Mouse (Mus musculus): Measurements from ENCODE around the gene Sat1. TPM values are rescaled to one million over a fixed set of nuclear protein-coding genes. Genes with fewer than 3 reads are reported as not detected.
A peak's percentile ranks its signal among the peaks of the same experiment; 100 is the strongest.
"Not testable (repeated sequence)": the region's sequence is repeated elsewhere in the genome, so short reads cannot be mapped to it uniquely, and the experiment has no call there.

Gene Sat1
- polyA plus RNA-seq (2012; ENCODE audit: insufficient read depth, insufficient read length, missing spikeins): 665 and 747 TPM in 2 replicates

- no peak for TF ChIP-seq POLR2A (IDR thresholded peaks at IDR 0.05; ENCODE audit: borderline replicate concordance, low read depth, low read length)
- Histone ChIP-seq H3K27ac (ENCODE audit: insufficient read depth, low read depth, low read length) (peak within 1 kb of the TSS; percentile 90), H3K4me3 (ENCODE audit: insufficient read depth, low read length) (peak within 1 kb of the TSS; percentile 73), H3K4me1 (ENCODE audit: control insufficient read depth, insufficient read depth, low read length) (peaks cover 6% of the 10 kb centered on the region; the same call in 1 of the 2 replicates)
Measured at GRCm38 (mm10) chrX:155216271-155216670, at the start of gene Sat1. TSS of gene Sat1 (minus strand) at chrX:155216449.

GRCm38 (mm10) chrX:155262915-155263252 lies 46.6 kb upstream of the Sat1 start:
- Histone ChIP-seq H3K4me3 (ENCODE audit: insufficient read depth, low read length) (peak overlapping the region; percentile 100), H3K27ac (ENCODE audit: insufficient read depth, low read depth, low read length) (peak overlapping the region; percentile 83)

GRCm38 (mm10) chrX:155262235-155262914 lies 46.1 kb upstream of the Sat1 start, which contains the start of gene Acot9:
TSS of gene Acot9 (plus strand) at chrX:155262443.
- Histone ChIP-seq H3K27ac (ENCODE audit: insufficient read depth, low read depth, low read length) (peak within 1 kb of the TSS; percentile 83), H3K4me3 (ENCODE audit: insufficient read depth, low read length) (peak within 1 kb of the TSS; percentile 100), H3K4me1 (ENCODE audit: control insufficient read depth, insufficient read depth, low read length) (no peaks in the 10 kb centered on the region; the same call in 1 of the 2 replicates)
- TF ChIP-seq CTCF (IDR thresholded peaks at IDR 0.05; ENCODE audit: low read depth, low read length) (no peak), POLR2A (IDR thresholded peaks at IDR 0.05; ENCODE audit: borderline replicate concordance, low read depth, low read length) (peak; percentile 81; the same call in 1 of the 2 replicates)

More at GRCm38 (mm10) chrX:155262915-155263252, 46.6 kb upstream of the Sat1 start:
- no peaks in the 10 kb centered on the region; the same call in 1 of the 2 replicates for H3K4me1 ChIP-seq (ENCODE audit: control insufficient read depth, insufficient read depth, low read length)
- TF ChIP-seq CTCF (IDR thresholded peaks at IDR 0.05; ENCODE audit: low read depth, low read length): no peak
- TF ChIP-seq POLR2A (IDR thresholded peaks at IDR 0.05; ENCODE audit: borderline replicate concordance, low read depth, low read length): no peak

- TF ChIP-seq POLR2A (IDR thresholded peaks at IDR 0.05; ENCODE audit: borderline replicate concordance, low read depth, low read length): no peak
- TF ChIP-seq CTCF (IDR thresholded peaks at IDR 0.05; ENCODE audit: low read depth, low read length): no peak
- Histone ChIP-seq H3K4me1 (ENCODE audit: control insufficient read depth, insufficient read depth, low read length) (no peaks in the 10 kb centered on the region; the same call in 1 of the 2 replicates), H3K27ac (ENCODE audit: insufficient read depth, low read depth, low read length) (no peak overlapping the region), H3K4me3 (ENCODE audit: insufficient read depth, low read length) (no peak overlapping the region)
Measured at GRCm38 (mm10) chrX:155256856-155257255, 40.6 kb upstream of the Sat1 start.

GRCm38 (mm10) chrX:155218277-155218676 lies 2.0 kb upstream of the Sat1 start:
- Histone ChIP-seq H3K4me1 (ENCODE audit: control insufficient read depth, insufficient read depth, low read length) (peaks cover 4% of the 10 kb centered on the region; the same call in 1 of the 2 replicates), H3K27ac (ENCODE audit: insufficient read depth, low read depth, low read length) (peak overlapping the region; percentile 10; the same call in 1 of the 2 replicates), H3K4me3 (ENCODE audit: insufficient read depth, low read length) (no peak overlapping the region)
- no peak for TF ChIP-seq CTCF (IDR thresholded peaks at IDR 0.05; ENCODE audit: low read depth, low read length)
- TF ChIP-seq POLR2A (IDR thresholded peaks at IDR 0.05; ENCODE audit: borderline replicate concordance, low read depth, low read length): no peak

- no peak for TF ChIP-seq POLR2A (IDR thresholded peaks at IDR 0.05; ENCODE audit: borderline replicate concordance, low read depth, low read length)
- TF ChIP-seq CTCF (IDR thresholded peaks at IDR 0.05; ENCODE audit: low read depth, low read length): no peak
- H3K4me1 ChIP-seq (ENCODE audit: control insufficient read depth, insufficient read depth, low read length): peaks cover 6% of the 10 kb centered on the region; the same call in 1 of the 2 replicates
- H3K27ac ChIP-seq (ENCODE audit: insufficient read depth, low read depth, low read length): peak overlapping the region; percentile 90
- H3K4me3 ChIP-seq (ENCODE audit: insufficient read depth, low read length): peak overlapping the region; percentile 73
Measured at GRCm38 (mm10) chrX:155215501-155216248, 574 bp downstream of the Sat1 start.

GRCm38 (mm10) chrX:155214291-155215136 lies 1.7 kb downstream of the Sat1 start:
- peak overlapping the region; percentile 90 for H3K27ac ChIP-seq (ENCODE audit: insufficient read depth, low read depth, low read length)
- no peak for TF ChIP-seq CTCF (IDR thresholded peaks at IDR 0.05; ENCODE audit: low read depth, low read length)
- TF ChIP-seq POLR2A (IDR thresholded peaks at IDR 0.05; ENCODE audit: borderline replicate concordance, low read depth, low read length): no peak
- H3K4me1 ChIP-seq (ENCODE audit: control insufficient read depth, insufficient read depth, low read length): peaks cover 6% of the 10 kb centered on the region
- H3K4me3 ChIP-seq (ENCODE audit: insufficient read depth, low read length): peak overlapping the region; percentile 56

GRCm38 (mm10) chrX:155208671-155209070 lies 7.6 kb downstream of the Sat1 start:
- no peak overlapping the region for H3K27ac ChIP-seq (ENCODE audit: insufficient read depth, low read depth, low read length)
- H3K4me1 ChIP-seq (ENCODE audit: control insufficient read depth, insufficient read depth, low read length): peaks cover 4% of the 10 kb centered on the region
- no peak for TF ChIP-seq POLR2A (IDR thresholded peaks at IDR 0.05; ENCODE audit: borderline replicate concordance, low read depth, low read length)
- no peak for TF ChIP-seq CTCF (IDR thresholded peaks at IDR 0.05; ENCODE audit: low read depth, low read length)
- H3K4me3 ChIP-seq (ENCODE audit: insufficient read depth, low read length): no peak overlapping the region

GRCm38 (mm10) chrX:155205436-155205835 lies 10.8 kb downstream of the Sat1 start:
- H3K4me1 ChIP-seq (ENCODE audit: control insufficient read depth, insufficient read depth, low read length): peaks cover 10% of the 10 kb centered on the region
- H3K4me3 ChIP-seq (ENCODE audit: insufficient read depth, low read length); H3K27ac ChIP-seq (ENCODE audit: insufficient read depth, low read depth, low read length): not testable (repeated sequence)
